Mouse (Mus musculus): ENCODE data around the gene Ldha.
"Not testable (repeated sequence)": the region's sequence is repeated elsewhere in the genome, so short reads cannot be mapped to it uniquely, and the experiment has no call there.

Ldha gene

DNA sequence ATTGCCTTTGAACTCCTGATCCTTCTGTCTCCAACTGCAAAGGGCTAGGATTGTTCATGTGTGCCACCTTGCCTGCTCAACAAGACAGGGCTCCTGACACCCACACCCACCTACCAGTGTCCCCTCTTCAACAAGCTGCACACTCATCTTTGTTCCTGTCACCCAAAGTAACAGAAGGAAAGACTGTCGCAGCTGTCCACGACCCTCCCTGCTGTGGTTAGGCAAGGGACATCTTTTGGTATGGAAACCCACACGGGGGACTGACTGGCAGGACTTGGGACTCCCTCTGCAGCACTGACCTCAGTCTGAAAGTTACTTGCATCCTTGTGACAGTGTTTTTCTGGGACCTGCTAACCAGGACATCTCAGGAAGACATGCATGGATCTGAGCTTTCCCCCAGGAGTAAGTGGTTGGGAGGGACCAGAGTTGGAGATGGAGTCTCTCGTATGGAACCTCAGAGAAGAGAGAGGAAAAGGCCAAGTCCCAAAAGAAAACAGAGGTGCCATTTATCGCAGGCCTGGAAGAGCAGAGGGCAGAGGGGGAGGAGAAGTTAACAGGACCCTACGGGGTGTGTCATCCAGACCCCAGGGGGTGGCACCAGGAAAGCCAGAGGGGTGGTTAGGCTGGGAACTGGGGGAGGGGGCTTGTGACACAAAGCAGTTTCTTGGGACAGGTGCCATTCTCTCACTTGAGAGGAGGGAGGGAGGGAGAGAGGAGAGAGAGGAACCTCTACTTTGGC lies at the start of gene Ldha:
Ldha (plus strand) TSS at position 689 of the 739 bp plus-strand sequence.
- no peak for DNase-seq (ENCODE audit: low read depth)

DNA sequence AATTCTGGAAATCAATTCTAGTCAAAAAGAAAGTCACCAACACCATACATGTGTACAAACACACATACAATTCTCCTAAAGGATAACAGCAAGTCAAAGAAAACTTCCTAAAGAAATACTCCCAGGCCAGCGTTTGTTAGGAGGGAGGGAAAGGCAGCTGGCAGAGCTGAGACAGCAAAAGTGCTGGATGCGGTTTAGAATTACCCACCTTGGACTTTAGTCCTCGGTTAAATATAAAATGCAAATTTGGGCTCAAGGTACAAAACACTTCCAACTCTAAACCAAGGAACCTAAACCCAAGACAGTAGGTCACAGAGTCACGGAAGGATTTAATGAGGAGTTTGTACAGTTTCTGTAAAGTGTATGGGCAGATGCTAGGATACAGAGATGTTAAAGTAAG lies 47.4 kb upstream of the Ldha start:
- DNase-seq (ENCODE audit: low read depth) = no peak

DNA sequence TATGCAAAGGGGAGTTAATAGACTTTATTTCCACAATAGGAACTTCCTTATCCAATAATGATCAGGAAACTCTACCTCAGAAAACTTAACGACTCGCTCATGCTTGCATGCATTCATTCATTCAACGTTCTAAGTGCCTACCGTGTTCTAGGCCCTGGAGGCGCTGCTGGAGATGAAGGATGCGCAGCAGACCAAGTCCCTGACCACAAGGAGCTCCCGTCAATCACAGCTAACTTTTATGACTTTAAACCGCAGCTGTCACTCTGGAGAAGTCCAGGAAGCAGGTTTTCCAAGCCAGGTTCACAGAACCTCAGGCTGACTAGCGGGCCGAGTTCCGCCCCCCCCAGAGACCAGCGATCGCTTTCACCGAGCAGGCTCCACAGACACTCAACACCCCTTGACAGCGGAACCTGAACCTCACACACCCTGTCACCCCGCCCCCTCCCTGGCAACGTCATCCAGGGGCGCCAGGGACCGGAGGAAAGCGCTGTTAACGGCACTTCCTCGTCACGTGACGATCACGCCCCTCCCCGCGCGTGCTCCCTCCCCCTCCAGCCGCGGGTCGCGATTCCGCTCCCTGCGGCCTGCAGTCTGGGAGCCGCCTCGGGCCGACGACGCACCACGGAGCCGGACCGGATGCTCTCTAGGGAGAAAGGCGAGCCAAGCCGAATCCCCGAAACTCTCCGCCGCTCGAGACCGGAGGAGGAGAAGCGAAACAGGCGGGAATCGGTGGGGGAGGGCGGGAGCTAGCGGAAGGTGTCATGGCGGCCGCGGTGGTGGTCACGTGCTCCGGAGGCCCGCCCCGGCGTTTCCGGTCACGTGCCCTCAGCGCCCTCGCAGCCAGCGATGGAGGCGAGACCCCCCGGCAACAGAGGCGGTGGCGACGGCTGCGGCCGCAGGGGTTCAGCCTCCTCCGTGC lies 45.7 kb upstream of the Ldha start, which contains the start of the genes Hps5 and Gtf2h1:
Hps5 (minus strand) TSS at position 778 of the 919 bp plus-strand sequence.
Gtf2h1 (plus strand) TSS at position 817 of the 919 bp plus-strand sequence.
- DNase-seq (ENCODE audit: low read depth) = peak; percentile 78

DNA sequence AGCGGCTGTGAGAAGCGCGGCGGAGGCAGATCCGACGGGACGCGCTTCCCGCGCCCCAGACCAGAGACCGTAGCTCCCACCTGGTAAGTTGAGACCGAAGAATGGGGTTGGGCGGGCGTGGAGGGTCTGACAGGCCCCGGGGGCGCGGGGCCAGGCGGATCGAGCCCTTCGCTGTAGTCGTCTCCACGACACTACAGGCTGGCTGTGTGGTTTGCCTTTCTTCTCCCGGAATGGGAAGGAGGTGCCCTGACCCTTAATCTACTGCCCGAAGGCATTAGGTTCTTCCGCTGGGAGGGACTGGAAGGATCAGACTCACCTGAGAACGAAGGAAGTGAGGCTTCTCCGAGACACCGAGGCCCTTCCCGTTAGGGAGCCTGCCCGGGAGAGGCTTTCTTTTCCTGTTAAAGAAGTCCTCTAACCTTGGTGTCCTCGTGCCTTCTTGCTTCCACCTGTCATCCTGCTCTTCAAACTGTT lies 45.0 kb upstream of the Ldha start:
- no peak for DNase-seq (ENCODE audit: low read depth)

DNA sequence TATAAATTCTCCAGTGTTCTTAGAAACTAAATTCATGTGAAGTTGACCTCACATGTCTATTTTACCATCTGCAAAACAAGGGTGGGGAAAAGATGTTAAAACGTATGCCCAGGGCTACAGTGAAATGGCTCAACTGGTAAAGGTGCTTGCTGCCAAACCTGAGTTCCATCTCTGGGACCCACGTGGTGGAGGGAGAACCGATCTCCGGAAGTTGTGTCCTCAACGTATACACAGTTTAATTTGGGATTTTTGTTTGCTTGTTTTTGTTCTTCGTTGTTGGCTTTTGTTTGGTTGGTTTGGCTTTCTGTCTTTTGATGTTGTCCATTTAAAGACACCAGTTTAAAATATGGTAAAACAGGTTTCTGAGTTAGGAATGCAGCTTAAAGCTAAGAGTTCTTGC lies 44.5 kb upstream of the Ldha start:
- DNase-seq (ENCODE audit: low read depth) = no peak

DNA sequence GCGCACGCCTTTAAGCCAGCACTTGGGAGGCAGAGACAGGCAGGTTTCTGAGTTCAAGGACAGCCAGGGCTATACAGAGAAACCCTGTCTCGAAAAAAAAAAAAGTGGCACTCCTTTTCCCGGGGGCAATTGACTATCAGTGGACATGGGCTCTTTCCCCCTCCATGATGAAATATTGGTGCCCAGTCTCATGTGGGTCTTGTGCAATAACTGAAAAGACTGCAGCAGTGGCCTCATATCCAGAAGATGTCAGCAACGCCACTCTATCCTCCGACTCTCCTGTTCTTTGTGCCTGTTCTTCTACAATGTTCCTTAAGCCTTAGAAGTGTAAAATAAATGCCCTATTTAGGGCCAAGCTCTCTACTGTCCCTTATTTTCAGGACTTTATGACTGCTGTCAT lies 30.9 kb upstream of the Ldha start:
- no peak for DNase-seq (ENCODE audit: low read depth)

DNA sequence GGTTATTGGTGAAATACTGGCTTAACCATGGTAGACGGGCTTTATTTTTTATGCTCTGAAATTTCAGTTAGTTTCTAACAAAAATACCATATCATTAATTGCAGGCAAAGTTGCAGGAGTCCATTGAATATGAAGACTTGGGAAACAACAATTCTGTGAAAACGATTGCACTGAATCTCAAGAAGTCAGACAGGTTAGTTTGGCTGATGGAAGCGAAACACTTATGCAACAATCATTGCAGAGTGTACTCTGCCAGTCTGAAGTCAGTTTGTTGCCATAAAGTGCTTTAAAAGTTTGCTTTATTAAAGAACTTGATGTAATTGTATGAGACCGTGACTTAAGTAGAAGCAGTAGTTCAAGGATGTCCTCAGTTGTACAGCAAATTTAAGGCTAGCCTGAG lies 27.3 kb upstream of the Ldha start:
- no peak for DNase-seq (ENCODE audit: low read depth)

DNA sequence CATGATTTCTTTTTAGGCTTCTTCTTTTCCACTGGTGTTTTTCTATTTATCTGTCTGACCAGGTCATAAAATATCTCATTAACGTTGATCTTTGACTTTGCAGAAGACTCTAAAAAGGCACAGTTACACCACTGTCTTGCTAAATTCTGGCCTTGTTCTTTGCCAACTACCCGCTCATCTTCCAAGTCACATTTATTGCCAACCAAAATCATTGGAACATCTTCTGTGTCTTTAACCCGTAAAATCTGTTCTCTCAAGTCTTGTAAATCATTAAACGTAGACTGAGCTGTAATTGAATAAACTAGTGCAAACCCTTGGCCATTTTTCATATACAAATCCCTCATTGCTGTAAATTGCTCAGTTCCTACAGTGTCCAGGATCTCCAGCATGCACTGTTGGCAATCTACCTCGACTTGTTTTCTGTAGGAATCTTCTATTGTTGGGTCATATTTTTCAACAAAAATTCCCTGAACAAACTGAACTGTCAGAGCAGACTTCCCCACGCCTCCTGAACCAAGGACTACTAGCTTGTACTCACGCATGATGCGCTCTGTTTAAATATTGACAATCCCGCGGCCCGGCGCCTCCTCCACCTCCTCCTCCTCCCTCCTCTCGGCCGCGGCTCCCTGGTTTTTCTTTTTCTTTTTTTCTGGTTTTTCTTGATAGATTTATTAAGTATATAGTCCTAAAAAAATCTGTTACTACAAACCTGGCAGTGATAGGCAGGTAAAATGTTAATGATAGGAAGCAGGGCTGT lies 20.2 kb upstream of the Ldha start:
- not testable (repeated sequence) for DNase-seq (ENCODE audit: low read depth)

DNA sequence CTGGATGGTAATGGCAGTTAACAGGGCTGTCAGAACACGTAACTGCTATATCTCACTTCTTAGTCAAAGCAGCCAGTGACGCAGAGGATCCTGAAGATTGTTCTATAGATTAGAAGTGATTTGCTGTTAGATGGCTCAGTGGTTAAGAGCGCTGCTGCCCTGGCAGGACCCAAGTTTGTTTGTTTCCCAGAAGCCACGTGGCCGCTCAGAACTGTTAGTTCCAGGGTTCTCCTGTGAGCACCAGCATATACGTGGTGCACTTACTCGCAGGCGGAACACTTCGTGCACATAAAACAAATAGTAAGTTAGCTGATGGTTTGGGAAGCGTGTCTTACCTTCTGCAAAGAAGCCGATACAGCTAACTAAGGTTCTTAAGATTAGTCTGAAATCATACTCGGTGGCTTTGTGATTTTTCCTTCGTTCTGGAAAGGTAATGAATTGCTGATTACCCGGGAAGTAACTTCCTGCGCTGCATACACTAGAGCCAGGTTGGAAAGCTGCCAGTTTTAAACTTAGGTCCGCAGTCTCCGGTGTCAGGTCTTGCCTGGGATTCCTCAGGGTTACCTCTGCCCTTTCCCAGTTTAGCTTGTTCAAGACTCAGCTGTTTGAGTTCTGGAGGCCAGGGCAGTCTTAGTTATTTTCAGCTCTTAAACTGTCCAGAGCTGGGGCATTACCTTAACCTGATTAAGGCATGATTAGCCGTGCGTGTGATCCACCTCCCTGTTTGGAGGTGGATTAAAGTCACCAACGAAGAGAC lies 14.1 kb upstream of the Ldha start:
- DNase-seq (ENCODE audit: low read depth) = no peak

DNA sequence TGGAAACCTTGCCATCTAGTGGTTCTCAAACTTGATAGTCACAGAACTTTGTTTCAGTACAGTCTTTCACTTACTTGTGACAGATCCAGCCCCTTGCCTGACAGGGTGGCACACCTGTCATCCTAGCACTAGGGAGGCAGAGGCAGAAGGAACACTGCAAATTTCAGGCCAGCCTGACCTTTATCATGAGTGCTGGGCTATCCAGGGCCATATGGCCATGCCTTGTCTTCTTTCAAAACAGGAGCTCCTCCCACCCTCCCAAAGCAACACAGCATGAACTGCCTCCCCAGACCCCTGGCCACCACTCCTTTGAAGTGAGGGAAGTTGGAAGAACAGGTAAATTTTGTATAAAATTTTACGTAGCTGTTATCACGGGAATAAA lies 13.5 kb upstream of the Ldha start:
- DNase-seq (ENCODE audit: low read depth) = no peak

DNA sequence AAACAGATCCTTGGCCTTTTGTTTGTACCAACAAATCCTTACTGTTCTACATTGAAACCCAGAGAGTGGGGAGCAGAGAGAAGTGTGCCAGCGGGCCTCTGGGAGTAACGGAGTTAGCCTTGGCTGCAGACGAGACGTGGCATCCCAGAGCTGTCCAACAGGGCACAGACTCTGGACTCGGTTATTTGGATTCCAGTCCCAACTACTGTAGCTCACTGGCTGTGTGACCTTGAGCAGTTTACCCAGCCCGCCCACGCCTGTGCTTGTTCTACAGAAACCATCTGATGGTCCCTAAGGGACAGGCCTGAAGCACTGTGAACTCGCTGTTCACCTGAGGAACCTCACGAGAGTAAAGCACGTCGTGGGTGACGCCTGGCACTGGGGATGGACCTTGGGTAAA lies 11.4 kb upstream of the Ldha start:
- DNase-seq (ENCODE audit: low read depth) = no peak

DNA sequence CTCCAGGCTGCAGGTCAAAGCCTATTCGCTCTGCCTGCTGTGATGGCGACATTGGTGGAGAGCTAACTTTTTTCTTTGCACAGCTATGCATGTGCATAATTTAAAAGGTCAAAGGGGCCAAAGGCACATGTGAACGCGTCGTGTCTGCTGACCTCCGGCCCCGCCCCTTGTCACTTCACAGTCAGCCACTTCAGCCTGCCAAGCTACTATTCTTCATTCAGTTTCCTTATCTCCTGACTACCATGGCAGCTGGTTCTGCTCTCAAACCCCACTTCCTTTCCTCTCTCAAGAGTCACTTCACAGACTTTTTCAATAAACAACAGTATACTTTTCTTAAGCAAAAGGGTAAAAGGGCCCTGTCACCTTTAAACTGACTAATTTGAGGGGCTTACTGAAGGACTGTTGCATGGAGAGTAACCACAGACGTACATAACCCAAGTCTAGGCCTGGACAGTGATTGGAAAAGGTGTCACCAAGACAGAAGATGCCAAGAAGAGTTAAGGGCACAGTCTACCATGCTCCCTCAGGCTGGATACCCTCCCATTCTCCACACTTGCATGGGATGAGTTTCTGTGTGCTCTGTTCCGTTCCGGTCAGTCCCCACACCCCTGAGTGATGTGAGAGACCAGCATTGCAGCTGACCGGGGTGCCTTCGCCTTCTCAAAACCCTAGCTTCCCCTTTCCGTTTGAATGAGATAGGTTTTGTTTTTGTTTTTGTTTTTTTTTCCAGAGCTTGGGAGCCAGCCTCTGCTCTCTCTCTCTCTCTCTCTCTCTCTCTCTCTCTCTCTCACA lies 10.3 kb upstream of the Ldha start:
- DNase-seq (ENCODE audit: low read depth) = no peak

DNA sequence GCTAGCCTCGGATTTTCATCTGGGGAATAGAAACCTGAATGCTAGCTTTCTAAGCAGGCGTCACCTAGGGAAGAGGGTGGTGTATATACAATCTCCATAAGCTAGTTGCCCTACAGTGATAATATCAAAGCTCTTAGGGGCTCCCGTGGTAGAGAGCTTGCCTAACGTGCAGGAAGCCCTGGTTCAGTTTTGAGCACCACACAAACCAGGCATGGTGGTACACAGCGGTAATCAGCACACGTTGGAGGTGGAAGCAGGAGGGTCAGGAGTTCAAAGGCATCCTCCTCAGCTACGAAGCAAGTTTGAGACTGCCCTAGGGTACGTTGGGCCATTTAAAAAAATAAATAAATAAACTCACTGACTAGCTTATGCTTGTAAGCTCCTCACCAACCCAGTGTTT lies 9.6 kb upstream of the Ldha start:
- DNase-seq (ENCODE audit: low read depth) = no peak

DNA sequence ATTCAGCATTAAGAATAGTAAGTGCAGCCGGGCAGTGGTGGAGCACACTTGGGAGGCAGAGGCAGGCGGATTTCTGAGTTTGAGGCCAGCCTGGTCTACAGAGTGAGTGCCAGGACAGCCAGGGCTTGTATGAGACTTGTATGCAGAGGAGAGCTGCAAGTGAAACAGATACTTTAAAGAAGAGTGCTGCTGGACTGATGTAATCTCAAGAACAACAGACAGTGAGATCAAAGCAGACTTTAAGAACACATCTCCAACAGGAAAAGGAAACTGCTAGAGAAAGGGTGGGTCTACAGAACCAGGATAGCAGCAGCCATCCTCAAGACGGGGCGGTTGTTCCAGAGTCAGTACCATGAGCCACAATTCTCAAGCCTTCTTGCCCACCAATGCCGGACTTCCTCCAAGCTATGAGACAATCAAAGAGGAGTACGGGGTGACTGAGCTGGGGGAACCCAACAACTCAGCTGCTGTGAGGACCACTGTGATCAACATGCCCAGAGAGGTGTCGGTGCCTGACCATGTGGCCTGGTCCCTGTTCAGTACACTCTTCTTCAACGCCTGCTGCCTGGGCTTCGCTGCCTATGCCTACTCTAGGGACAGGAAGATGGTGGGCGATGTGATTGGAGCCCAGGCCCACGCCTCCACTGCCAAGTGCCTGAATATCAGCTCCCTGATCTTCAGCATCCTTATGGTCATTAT lies 9.0 kb upstream of the Ldha start:
- not testable (repeated sequence) for DNase-seq (ENCODE audit: low read depth)

DNA sequence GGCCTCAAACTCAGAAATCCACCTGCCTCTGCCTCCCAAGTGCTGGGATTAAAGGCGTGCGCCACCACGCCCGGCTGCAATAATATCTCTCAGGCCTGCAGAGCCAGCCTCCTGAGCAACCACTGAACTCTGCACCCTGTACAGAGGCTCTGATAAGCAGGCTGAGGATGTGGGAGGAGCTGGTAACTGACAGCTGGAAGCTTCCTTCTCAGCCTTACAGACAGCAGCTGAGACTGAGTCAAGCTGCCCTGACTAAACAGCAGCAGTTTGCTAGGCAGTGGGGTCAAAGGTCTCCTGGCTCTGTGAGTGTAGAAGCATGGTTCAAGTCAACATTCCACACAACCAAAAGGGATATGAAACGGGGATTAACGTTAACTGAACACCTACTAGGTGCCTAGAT lies 8.0 kb upstream of the Ldha start:
- DNase-seq (ENCODE audit: low read depth) = no peak

DNA sequence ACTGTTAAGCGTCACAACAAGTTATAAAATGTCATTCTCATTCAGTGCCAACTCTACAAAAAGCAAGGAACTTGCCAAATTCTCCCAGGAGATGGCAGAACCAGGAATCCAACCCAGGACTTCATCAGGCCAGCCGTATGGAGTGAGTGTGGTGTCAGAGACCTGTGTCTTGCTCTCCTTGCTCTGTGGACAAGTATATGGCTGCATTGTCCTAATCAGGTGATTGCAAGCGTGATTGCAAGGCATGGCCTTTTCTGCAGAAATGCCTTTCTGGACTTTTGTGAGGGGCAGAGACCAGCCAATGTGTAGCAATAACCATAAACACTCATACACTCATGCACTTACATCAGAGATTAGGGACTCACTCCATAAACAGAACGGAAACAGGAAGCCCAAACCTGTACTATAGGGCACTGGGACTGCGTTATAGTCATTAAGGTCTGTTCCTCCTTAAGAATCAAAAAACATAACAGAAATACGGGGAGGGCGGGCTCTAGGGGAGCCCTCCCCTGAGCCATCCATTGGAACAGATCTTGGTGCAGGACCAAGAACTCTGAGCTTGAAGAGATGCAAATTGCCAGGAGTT lies 7.5 kb upstream of the Ldha start:
- no peak for DNase-seq (ENCODE audit: low read depth)

DNA sequence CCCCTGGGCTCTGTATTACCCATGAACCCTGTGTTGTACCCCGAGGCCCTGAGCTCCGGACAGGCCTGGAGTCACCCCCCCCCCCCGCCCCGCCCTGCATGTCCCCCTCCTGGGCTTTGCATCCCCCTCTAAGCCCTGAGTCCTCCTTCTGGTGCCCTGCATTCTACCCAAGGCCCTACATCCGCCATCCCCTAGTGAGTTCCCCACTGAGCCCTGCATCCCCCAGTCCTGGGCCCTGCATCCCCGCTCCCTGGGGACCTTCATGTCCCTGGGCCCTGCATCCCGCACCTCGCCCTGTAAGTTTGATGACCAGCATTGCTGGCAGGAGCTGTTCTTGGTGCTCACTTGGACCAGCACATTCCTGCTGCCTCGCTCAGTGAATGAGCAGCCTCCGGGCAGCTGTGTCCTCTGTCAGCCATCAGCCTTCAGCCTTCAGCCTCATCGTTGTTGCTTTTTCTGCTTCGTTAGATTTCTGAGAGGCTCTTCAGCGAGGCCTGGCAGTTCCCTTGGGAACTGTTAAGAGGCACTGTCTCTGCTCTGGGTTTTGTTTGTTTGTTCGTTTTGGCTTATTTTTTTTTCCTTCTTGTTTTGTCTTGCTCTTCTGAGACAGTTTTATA lies 6.2 kb upstream of the Ldha start:
- no peak for DNase-seq (ENCODE audit: low read depth)

DNA sequence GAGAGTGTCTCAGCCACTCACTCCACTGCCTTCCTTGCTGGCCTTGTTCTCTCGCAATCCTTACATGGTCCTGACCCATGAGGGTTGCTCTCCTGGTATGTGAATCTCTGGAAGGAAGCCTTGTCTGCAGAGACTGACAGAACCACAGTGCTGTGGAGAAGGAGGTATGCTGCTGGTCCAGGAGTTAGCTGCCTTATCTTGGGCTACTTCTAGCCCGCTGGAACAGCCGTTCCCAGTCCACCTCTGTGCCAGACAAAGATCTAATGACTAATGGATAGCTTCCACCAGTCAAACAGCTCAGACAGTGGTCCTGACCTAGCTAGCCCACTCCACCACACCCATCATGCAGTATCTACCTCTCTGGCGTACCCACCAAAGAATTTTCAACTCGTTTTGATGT lies 4.9 kb upstream of the Ldha start:
- no peak for DNase-seq (ENCODE audit: low read depth)

DNA sequence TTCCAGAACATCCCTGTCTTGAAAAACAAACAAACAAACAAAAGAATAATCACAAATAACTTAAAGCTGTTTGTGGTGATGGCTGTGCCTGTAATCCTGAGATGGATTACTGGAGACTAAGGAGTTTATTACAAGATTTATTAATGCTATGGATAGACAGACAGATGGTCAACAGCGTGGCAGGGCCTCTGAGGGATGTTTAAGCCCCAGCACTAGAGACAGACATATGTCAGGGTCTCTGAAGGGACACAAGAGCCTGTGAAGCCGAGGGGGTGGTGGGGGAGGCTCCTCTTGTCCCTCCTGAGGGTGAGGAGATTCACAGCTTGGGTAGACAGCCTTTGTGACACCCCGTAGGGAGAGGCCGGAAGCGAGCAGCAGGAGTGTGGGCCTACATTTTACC lies 4.2 kb upstream of the Ldha start:
- DNase-seq (ENCODE audit: low read depth) = no peak

Measured in fibroblast of lung, adult 2 months (primary cell).